Mouse (Mus musculus) CD4-positive, CD25-positive, alpha-beta regulatory T cell (primary cell): ENCODE measurements around the gene Ldlrad2. TPM values are rescaled to one million over a fixed set of nuclear protein-coding genes. Genes with fewer than 3 reads are reported as not detected.

ENCODE experiments used
- polyA plus RNA-seq: library from polyadenylated mRNA; unstranded; fragments of 100-300 nt; shearing (Covaris generic); gene quantifications from one replicate; pipeline ENCODE4 v1.2.1, GENCODE M21; 2017

The Ldlrad2 gene
- polyA plus RNA-seq: not detected

DNA sequence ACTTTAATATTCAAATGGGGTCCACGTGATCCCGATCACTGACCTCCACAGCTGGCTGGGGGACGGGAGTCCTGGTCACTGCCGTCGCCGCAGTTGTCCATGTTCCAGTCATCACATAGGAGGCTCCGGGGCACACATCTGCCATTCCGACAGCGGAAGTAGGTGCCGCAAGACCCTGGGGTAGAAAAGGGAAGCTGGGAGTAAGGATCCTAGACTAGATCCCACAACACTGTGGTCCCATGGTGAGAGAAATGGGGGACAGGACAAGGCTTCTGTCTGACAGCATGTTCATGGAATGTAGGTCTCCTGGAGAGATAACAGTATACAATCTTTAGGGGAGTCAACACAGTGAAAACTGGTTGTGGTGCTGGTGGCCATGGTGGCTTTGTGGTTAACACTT, at the start of gene Ldlrad2:
Gene Ldlrad2 (minus strand): TSS at position 101 of the 400 bp plus-strand sequence.

DNA sequence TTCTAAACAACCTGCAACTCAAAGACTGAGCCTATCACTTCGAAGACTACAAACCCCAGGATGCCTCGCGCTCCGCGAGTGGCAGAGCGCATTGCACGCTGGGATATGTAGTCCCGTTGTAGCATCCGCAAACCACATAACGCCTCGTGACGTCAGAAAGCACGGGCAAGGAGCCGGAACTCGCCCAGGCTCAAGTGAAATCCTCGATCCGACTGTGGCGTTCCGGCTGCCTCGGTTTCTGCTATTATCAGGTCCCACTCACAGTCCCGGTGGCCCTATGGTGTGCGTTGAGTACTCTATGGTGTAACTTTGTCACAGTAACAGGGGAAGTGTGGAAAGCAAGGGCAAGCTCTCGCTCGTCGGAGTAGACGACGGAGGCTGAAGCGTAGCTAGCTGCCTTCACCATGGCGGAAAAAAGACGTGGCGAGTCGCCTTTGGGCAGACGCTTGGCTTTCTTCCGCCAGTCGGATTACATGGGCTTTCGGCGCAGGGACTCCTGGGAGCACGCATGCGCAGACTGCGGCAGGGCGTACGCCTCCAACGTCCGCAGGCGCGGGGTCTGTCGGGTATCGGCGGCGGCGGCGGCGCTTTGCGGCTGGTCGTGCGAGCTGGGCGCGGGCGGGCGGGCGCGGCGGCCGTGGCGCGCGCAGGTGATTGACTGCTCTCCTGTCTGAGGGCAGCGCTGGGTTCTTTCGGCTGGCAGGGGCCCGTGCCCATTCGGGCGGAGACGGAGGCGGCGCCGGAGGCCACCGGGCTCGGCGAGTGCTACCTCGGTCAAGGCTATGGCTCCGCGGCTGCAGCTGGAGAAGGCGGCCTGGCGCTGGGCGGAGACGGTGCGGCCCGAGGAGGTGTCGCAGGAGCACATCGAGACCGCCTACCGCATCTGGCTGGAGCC, 19.5 kb upstream of the Ldlrad2 start, which contains the start of gene Usp48:
Gene Usp48 (plus strand): TSS at position 155 of the 895 bp plus-strand sequence.

Other genes with a start within 250 kb of the Ldlrad2 start
- gene Cdc42, start 216.8 kb downstream of the Ldlrad2 start, polyA plus RNA-seq: 771 TPM
- not detected for gene Cela3a, start 164.8 kb downstream of the Ldlrad2 start, polyA plus RNA-seq
- gene Cela3b, start 144.0 kb downstream of the Ldlrad2 start, polyA plus RNA-seq: not detected
- not detected for gene 1700013G24Rik, start 121.3 kb downstream of the Ldlrad2 start, polyA plus RNA-seq
- gene Hspg2, start 105.8 kb downstream of the Ldlrad2 start, polyA plus RNA-seq: 0.02 TPM
- gene Usp48, start 19.2 kb upstream of the Ldlrad2 start, polyA plus RNA-seq: 106 TPM
- gene Rap1gap, start 90.2 kb upstream of the Ldlrad2 start, polyA plus RNA-seq: 1.3 TPM
- gene Alpl, start 221.8 kb upstream of the Ldlrad2 start, polyA plus RNA-seq: 1.3 TPM